Mouse (Mus musculus): ENCODE measurements around the gene Txnip. TPM values are rescaled to one million over a fixed set of nuclear protein-coding genes. Genes with fewer than 3 reads are reported as not detected.

The Txnip gene
- polyA plus RNA-seq, 1 experiment from 2014 or later, result 57.6 TPM

DNA sequence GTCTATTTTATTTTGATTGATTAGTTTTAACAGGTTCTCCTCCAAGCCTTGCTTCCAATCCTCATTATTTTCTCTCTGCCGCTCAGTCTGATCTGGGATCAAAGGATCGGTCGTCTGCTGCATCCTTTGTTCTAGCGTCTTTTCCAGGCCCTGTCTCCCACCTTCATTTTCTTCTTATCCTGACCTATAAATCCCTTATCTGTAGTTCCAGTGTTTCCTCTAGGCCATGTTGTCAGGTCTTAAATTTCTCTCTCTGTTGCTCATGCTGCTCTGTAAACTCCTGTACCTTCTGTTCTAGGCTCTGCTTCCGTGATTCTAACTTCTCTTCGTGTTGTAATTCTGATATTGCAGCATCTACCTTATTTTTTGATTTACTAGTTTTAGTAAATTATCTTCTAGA is 17.0 kb upstream of the Txnip start:
- Histone ChIP-seq H3K36me3 (no peaks in the 10 kb centered on the region), H3K27me3 (no peaks in the 10 kb centered on the region), H3K9ac (replicated peaks) (no peak overlapping the region), H3K4me2 (replicated peaks) (no peak overlapping the region), H3K4me1 (replicated peaks) (no peaks in the 10 kb centered on the region), H3K27ac (no peak overlapping the region), H3K4me3 (replicated peaks) (no peak overlapping the region), H3K9me3 (no peaks in the 10 kb centered on the region)
- ATAC-seq, result no peak
- WGBS, result 28% methylated on average over 6 of the region's 6 CpGs

DNA sequence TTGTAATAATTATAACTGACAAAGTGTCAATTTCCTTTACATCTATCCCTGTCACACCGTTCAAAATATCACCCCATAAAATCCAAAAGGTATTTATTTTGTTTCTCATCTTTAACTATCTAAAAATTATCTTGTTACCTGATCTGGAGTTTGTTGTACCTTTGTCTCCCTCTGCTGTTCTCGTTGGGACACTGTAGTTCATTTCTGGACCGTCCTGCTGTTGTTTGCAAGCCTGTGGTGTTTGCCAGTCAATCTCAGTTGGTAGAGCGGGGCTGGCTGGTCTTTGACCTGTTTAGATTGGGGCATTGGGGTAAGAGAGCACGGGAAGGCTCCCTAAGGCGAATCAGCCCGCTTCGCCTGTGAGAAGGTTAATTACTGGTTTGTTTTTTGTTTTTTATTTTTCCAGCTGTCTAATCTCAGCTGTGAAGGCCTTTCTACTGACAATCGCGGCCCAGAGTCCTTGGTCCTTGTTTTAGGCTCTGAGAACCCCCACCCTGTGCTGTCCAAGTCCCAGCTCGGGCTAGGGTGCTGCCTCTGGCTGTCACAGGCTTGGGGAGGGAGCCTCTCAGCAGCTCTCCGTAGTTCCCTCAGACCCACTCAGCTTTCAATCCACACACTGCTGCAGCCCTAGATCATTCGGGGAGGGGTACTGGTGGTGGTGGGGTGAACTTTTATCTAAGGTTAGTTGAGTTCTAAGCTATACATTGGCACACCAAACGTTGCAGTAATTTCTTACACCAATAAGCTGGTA is 16.3 kb upstream of the Txnip start:
- no peak overlapping the region for H3K27ac ChIP-seq
- no peak overlapping the region for H3K4me2 ChIP-seq (replicated peaks)
- H3K27me3 ChIP-seq, result 0 out of 2 replicates have a peak, but pooled peaks cover 3% of the 10 kb centered on the region
- no peaks in the 10 kb centered on the region for H3K36me3 ChIP-seq
- no peak overlapping the region for H3K9ac ChIP-seq (replicated peaks)
- ATAC-seq, result 0 out of 2 replicates have a peak, but pooled peaks have one; percentile 34
- no peak overlapping the region for H3K4me3 ChIP-seq (replicated peaks)
- no peaks in the 10 kb centered on the region for H3K9me3 ChIP-seq
- H3K4me1 ChIP-seq (replicated peaks), result no peaks in the 10 kb centered on the region
- WGBS, result 24% methylated on average over 14 of the region's 14 CpGs

DNA sequence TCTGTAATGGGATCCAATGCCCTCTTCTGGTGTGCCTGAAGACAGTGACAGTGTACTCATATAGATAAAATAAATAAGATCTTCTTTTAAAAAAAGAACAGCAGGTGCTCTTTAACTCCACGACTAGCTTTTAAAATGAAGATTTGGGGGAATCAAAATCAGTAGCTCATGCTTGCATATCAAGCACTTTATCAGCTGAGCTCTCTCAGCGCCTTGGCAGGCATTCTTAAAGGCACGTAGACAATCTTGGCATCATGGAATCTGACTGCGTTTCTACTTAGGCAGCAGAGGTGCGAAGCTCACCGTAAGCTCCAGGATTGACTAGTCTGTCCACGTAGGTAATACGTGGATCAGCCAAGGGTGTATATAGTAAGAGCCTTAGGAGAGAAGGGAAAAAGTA is 15.2 kb upstream of the Txnip start:
- no peak overlapping the region for H3K4me2 ChIP-seq (replicated peaks)
- no peak overlapping the region for H3K27ac ChIP-seq
- WGBS, result 80% methylated on average over 8 of the region's 8 CpGs
- no peak overlapping the region for H3K9ac ChIP-seq (replicated peaks)
- no peaks in the 10 kb centered on the region for H3K9me3 ChIP-seq
- no peak for ATAC-seq
- 0 out of 2 replicates have a peak, but pooled peaks cover 3% of the 10 kb centered on the region for H3K27me3 ChIP-seq
- H3K36me3 ChIP-seq, result no peaks in the 10 kb centered on the region
- 0 out of 2 replicates have a peak, but pooled peaks cover 4% of the 10 kb centered on the region for H3K4me1 ChIP-seq (replicated peaks)
- no peak overlapping the region for H3K4me3 ChIP-seq (replicated peaks)

DNA sequence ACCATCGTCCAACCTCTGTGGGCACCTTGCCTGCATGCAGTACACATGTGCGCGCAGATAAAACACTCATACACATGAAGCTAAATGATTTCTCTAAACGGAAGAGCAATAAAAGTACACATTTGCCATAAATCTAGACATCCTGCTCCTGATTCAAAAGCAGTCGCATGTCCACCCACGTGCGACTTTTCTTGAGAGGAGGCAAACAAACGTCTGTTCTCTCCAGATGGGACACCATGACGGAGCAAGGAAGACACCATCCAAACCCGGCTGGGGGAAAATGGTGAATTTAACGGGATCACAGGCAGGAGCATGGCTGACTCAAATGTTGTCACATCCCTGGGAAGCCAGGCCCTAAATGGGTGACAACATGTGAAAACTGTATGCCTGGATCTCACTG is 14.4 kb upstream of the Txnip start:
- Histone ChIP-seq H3K4me3 (replicated peaks) (no peak overlapping the region), H3K9me3 (no peaks in the 10 kb centered on the region), H3K36me3 (no peaks in the 10 kb centered on the region), H3K27me3 (0 out of 2 replicates have a peak, but pooled peaks cover 3% of the 10 kb centered on the region), H3K4me2 (replicated peaks) (no peak overlapping the region), H3K9ac (replicated peaks) (no peak overlapping the region), H3K4me1 (replicated peaks) (0 out of 2 replicates have a peak, but pooled peaks cover 5% of the 10 kb centered on the region), H3K27ac (no peak overlapping the region)
- ATAC-seq, result no peak
- WGBS, result 86% methylated on average over 11 of the region's 11 CpGs

DNA sequence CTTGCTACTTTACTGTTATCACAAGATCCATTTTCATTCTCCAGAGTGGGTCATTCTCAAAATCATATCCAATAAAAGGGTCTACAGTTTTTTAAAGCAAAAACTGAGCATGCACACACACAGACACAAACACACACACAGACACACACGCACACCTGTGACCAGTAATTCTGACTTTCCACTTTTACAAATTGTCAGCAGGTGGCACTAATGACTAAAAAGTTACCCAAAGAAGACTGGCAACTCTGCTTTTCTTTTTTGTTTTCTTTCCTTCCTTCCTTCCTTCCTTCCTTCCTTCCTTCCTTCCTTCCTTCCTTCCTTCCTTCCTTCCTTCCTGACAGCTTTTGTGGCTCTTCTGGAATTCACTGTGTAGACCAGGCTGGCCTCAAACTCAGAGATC is 12.2 kb upstream of the Txnip start:
- H3K9me3 ChIP-seq, result no peaks in the 10 kb centered on the region
- no peak overlapping the region for H3K4me2 ChIP-seq (replicated peaks)
- no peak overlapping the region for H3K27ac ChIP-seq
- H3K27me3 ChIP-seq, result 0 out of 2 replicates have a peak, but pooled peaks cover 3% of the 10 kb centered on the region
- WGBS, result 42% methylated on average over 1 of the region's 1 CpGs
- H3K36me3 ChIP-seq, result no peaks in the 10 kb centered on the region
- H3K4me3 ChIP-seq (replicated peaks), result no peak overlapping the region
- no peak overlapping the region for H3K9ac ChIP-seq (replicated peaks)
- no peak for ATAC-seq
- 0 out of 2 replicates have a peak, but pooled peaks cover 5% of the 10 kb centered on the region for H3K4me1 ChIP-seq (replicated peaks)

DNA sequence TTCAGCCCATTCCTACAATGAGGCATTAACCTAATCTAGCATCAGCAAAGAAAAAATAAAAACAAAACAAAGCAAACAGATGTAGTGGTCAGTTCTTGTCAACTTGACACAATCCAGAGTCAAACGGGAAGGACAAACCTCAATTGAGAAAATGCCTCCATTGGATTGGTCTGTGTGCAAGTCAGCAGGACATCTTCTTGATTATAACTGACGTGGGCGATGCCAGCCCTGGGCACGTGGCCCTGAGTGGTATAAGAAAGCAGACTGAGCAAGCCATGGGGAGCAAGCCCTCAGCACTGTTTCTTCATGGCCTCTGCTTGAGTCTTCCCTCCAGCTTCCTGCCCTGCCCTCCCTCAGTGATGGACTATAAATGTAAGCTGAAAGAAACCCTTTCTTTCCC is 10.9 kb upstream of the Txnip start:
- Histone ChIP-seq H3K27me3 (0 out of 2 replicates have a peak, but pooled peaks cover 3% of the 10 kb centered on the region), H3K4me2 (replicated peaks) (no peak overlapping the region), H3K4me1 (replicated peaks) (0 out of 2 replicates have a peak, but pooled peaks cover 5% of the 10 kb centered on the region), H3K9ac (replicated peaks) (no peak overlapping the region; the same call in 1 of the 2 replicates), H3K4me3 (replicated peaks) (no peak overlapping the region), H3K36me3 (no peaks in the 10 kb centered on the region), H3K27ac (no peak overlapping the region), H3K9me3 (no peaks in the 10 kb centered on the region)
- no peak for ATAC-seq
- 37% methylated on average over 4 of the region's 4 CpGs for WGBS

DNA sequence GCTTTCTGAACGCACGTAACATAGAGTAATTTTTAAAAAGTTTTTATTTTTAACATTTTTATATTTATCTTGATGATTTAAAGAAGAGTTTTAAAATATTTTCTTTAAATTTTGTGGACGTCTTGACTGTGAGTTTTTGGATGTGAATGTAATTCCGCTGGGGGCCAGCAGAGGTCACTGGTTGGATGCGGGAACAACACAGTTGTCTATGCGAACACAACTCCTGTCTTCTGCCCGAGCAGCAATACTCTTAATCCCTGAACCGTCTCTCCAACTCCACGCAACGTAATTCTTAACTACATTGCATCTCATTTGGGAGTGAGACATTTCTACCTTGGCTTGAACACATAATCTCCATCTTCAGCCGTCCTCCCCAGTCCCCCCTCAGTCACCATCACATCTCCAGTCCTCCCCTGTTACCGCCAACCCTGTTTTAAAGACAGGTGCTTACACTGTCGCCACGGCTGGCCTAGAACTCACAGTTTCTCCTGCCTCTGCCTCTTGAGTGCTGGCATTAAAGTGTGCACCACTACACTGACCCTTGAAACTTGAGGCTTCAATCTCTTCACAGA is 10.3 kb upstream of the Txnip start:
- no peak overlapping the region for H3K27ac ChIP-seq
- H3K9me3 ChIP-seq, result no peaks in the 10 kb centered on the region
- 0 out of 2 replicates have a peak, but pooled peaks cover 5% of the 10 kb centered on the region for H3K4me1 ChIP-seq (replicated peaks)
- H3K9ac ChIP-seq (replicated peaks), result no peak overlapping the region
- 0 out of 2 replicates have a peak, but pooled peaks cover 3% of the 10 kb centered on the region for H3K27me3 ChIP-seq
- H3K4me2 ChIP-seq (replicated peaks), result peak overlapping the region; percentile 37
- ATAC-seq, result 0 out of 2 replicates have a peak, but pooled peaks have one; percentile 60
- H3K36me3 ChIP-seq, result no peaks in the 10 kb centered on the region
- no peak overlapping the region for H3K4me3 ChIP-seq (replicated peaks)
- WGBS, result 10% methylated on average over 14 of the region's 14 CpGs

DNA sequence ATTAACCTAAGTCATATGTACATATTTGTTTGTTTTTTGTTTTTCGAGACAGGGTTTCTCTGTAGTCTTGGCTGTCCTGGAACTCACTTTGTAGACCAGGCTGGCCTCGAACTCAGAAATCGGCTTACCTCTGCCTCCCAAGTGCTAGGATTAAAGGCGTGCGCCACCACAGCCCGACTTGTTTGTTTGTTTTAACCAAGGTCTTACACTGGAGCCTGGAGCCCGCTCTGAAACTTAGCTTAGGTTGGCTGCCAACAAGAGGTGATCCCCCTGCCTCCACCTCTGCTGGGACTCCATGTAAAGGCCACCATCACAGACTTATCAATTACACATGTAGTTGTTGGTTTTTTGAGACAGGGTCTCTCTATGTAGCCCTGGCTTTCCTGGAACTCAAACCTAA is 8.9 kb upstream of the Txnip start:
- H3K9ac ChIP-seq (replicated peaks), result no peak overlapping the region
- 79% methylated on average over 7 of the region's 7 CpGs for WGBS

DNA sequence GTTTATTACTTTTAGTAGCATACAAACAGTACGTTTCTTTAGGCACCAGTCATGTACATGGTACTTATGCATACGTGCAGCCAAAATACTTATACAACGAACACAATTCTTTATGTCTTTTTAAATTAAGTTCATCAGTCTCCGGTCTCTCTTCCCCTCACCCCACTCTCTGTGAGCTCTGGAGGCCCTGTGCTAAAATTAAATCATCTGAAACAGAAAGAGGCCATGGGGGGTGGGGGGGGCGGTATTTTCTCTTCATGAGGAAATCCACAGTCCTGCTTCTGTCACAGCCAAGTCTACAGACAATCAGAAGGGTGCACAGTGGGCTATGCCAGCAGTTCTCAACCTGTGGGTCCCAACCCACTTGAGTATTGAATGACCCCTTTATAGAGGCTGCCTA is 8.4 kb upstream of the Txnip start:
- 83% methylated on average over 5 of the region's 5 CpGs for WGBS
- Histone ChIP-seq H3K27me3 (0 out of 2 replicates have a peak, but pooled peaks cover 3% of the 10 kb centered on the region), H3K27ac (no peak overlapping the region), H3K4me3 (replicated peaks) (no peak overlapping the region), H3K4me1 (replicated peaks) (0 out of 2 replicates have a peak, but pooled peaks cover 5% of the 10 kb centered on the region), H3K4me2 (replicated peaks) (no peak overlapping the region), H3K36me3 (no peaks in the 10 kb centered on the region), H3K9me3 (no peaks in the 10 kb centered on the region), H3K9ac (replicated peaks) (no peak overlapping the region)
- no peak for ATAC-seq

More for the DNA sequence above, 8.9 kb upstream of the Txnip start:
- ATAC-seq, result no peak
- Histone ChIP-seq H3K4me1 (replicated peaks) (0 out of 2 replicates have a peak, but pooled peaks cover 5% of the 10 kb centered on the region), H3K27me3 (0 out of 2 replicates have a peak, but pooled peaks cover 3% of the 10 kb centered on the region), H3K4me3 (replicated peaks) (no peak overlapping the region), H3K9me3 (no peaks in the 10 kb centered on the region), H3K27ac (no peak overlapping the region), H3K36me3 (no peaks in the 10 kb centered on the region), H3K4me2 (replicated peaks) (no peak overlapping the region)

DNA sequence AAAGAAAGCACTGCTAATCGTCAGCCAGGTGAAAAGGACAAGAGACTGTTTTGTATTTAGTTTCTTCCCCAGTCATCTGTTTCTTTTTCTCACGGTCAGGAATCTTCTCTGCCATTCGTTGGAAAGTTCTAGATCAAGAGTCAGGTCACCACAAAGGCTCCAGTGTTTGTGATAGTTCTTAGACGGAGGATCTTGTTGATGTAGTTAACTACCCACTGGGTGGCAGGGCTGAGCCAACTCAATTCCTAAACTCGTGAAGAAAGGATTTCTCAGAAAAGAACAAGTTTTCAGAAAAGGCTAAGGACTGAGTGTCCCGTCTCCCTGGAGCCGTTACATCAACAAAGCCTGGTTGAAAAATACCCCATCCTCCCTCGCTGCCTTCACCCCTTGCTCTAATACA is 6.6 kb upstream of the Txnip start:
- H3K27me3 ChIP-seq, result no peaks in the 10 kb centered on the region
- H3K4me3 ChIP-seq (replicated peaks), result no peak overlapping the region
- 17% methylated on average over 8 of the region's 8 CpGs for WGBS
- ATAC-seq, result no peak
- no peaks in the 10 kb centered on the region for H3K36me3 ChIP-seq
- peaks cover 14% of the 10 kb centered on the region; the same call in 1 of the 2 replicates for H3K4me1 ChIP-seq (replicated peaks)
- no peaks in the 10 kb centered on the region for H3K9me3 ChIP-seq
- H3K4me2 ChIP-seq (replicated peaks), result no peak overlapping the region
- no peak overlapping the region for H3K27ac ChIP-seq
- no peak overlapping the region for H3K9ac ChIP-seq (replicated peaks)

DNA sequence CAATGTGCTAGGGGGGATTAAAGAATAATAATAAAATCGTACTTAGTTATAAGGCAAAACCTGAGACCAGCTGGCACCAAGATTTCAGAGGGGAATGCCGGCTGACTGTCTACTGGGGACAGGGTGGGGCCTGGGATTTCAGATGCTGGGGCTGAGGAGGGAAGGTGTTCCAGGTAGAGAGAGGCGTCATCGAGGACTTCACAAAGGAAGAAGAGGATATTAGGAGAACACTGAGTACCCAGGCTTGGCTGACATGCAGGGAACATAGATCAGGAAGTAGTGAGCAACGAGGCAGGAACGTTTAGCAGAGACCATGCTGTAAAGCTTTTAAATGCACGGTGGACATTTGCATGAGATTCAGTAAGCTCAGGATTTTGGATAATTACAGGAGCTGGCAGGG is 5.9 kb upstream of the Txnip start:
- no peaks in the 10 kb centered on the region for H3K27me3 ChIP-seq
- no peak for ATAC-seq
- H3K4me3 ChIP-seq (replicated peaks), result no peak overlapping the region
- H3K4me1 ChIP-seq (replicated peaks), result peaks cover 21% of the 10 kb centered on the region
- H3K9ac ChIP-seq (replicated peaks), result no peak overlapping the region
- no peak overlapping the region for H3K27ac ChIP-seq
- no peaks in the 10 kb centered on the region for H3K36me3 ChIP-seq
- 77% methylated on average over 7 of the region's 7 CpGs for WGBS
- H3K4me2 ChIP-seq (replicated peaks), result no peak overlapping the region
- no peaks in the 10 kb centered on the region for H3K9me3 ChIP-seq

DNA sequence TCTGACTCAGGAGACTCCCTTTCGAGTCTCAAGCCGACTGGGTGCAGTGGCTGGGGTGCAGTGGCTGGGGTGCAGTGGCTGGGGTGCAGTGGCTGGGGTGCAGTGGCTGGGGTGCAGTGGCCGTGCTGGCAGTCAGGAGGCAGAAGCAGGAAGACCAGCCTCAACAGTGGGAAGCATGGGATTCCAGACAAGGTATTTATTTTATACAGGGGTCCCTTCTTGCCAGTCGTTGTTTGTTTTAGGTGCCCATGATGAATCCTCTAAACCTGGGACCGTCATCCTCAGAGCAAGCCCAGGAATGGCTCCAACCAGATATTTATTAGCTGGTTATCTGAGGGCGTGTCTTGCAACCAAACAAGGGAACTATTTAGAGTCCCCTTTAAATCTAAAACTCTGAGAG is 4.2 kb upstream of the Txnip start:
- ATAC-seq, result no peak
- Histone ChIP-seq H3K27ac (no peak overlapping the region), H3K4me1 (replicated peaks) (peaks cover 21% of the 10 kb centered on the region)

More for the DNA sequence above, 4.2 kb upstream of the Txnip start:
- Histone ChIP-seq H3K9ac (replicated peaks) (no peak overlapping the region), H3K4me3 (replicated peaks) (no peak overlapping the region), H3K27me3 (no peaks in the 10 kb centered on the region), H3K9me3 (no peaks in the 10 kb centered on the region), H3K36me3 (no peaks in the 10 kb centered on the region), H3K4me2 (replicated peaks) (no peak overlapping the region)
- 88% methylated on average over 6 of the region's 6 CpGs for WGBS
